Mouse (Mus musculus): ENCODE results near the gene Rp2.
"Not testable (repeated sequence)": the region's sequence is repeated elsewhere in the genome, so short reads cannot be mapped to it uniquely, and the experiment has no call there.

The Rp2 gene

DNA sequence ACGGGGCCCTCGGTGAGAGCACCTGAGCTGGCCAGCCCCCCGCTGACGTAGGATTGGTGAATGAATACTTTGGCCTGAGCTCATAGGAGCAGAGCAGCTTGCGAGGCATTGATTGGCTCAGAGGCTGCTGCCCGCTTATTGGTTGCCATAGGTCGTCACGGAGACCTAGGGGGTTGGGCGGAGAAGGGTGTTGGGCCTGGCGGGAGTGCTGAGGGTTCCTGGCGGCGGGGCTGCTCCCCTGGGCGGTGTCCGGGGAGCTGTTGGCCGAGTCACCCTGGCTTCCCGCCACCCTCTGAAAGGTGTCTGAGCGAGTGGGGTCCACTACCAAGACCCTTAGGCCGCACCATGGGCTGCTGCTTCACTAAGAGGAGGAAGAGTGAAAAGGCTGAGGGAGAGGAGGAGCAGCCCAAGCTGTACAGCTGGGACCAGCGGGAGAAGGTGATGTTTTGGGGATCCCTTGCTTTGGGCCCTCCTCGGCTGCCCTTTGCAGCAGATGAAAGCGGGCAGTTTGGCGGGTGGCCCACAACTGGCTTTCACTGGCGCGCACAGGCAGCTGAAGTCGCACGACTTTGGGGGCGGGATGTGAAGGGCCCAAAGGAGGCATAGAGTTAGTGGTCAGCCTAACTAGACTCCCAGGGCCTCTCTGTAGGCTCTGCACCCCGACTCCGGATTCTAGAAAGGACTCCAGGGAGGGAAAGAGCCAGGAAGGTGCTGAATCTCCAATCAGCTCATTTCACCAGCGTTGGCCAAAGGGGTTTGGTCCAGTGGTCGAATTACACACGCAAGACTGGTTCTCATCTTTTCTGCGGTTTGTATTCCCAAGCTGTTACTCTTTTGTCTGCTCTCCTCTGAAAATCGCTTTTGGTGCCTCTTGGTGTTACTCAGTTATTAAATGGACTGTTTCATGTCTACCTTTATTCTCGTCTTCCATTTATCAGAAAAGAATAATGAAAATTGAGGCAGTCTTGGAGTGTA is at the start of gene Rp2:
Gene Rp2 (plus strand): TSS at position 91 of the 975 bp plus-strand sequence.
- peak; percentile 70 to 79 for DNase-seq (ENCODE audit: low spot score in 2 of 2)

GRCm38 (mm10) chrX:20332756-20333155 is 31.5 kb upstream of the Rp2 start:
- DNase-seq (ENCODE audit: low spot score in 2 of 2): peak in 1 of 2 experiments; percentile 31

DNA sequence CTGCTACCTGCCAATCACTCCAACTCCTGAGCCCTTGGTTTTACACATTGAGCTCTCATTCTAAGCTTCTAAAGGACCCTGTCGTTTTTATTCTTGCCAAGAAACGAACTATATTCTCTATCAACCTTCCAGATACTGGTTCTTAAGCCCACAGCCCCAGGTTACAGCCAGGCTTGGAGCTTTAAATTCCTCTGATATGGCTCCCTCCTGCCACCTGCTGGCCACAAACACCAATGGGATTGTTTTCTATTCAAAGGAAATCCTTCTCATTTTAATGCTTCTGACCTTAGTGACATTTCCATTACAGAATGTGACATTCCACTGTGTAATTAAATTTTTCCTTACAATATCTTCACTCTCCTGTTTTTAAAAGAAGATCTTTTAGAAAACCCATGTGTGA is 28.6 kb upstream of the Rp2 start:
- DNase-seq (ENCODE audit: low spot score in 2 of 2): peak in 1 of 2 experiments; percentile 36

GRCm38 (mm10) chrX:20344980-20345379 is 19.3 kb upstream of the Rp2 start:
- no peak for DNase-seq (ENCODE audit: low spot score in 2 of 2)

- DNase-seq (ENCODE audit: low spot score in 2 of 2): no peak
These were observed 17.9 kb upstream of the Rp2 start for GRCm38 (mm10) chrX:20346355-20346754.

- not testable (repeated sequence) for DNase-seq (ENCODE audit: low spot score in 2 of 2)
These were observed 14.0 kb upstream of the Rp2 start for GRCm38 (mm10) chrX:20350241-20350640.

DNA sequence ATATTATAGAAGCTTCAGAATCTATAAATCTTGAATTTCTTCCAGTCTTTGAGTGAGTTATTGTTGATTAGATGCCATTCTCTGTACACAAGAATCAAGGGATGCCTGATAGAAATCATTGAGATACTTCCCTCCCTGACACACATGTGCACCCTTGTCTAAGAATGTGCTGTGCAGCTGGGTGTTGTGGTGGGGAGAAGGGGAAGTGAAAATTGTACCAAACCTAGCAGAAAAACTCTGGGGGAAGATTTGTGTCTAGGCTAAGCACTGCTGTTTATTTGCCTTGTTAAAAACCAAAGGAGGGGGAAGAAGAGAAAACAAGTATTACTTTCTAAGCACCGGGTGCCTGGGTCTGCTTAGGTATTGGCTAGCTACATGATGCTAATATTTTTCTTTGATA is 9.0 kb upstream of the Rp2 start:
- no peak for DNase-seq (ENCODE audit: low spot score in 2 of 2)

GRCm38 (mm10) chrX:20356309-20356708 is 8.0 kb upstream of the Rp2 start:
- DNase-seq (ENCODE audit: low spot score in 2 of 2): no peak

- DNase-seq (ENCODE audit: low spot score in 2 of 2): no peak
These were observed 1.8 kb downstream of the Rp2 start for GRCm38 (mm10) chrX:20366036-20366435.

GRCm38 (mm10) chrX:20379347-20380014 is 15.2 kb downstream of the Rp2 start:
- DNase-seq (ENCODE audit: low spot score in 2 of 2): no peak

GRCm38 (mm10) chrX:20382260-20382659 is 18.0 kb downstream of the Rp2 start:
- DNase-seq (ENCODE audit: low spot score in 2 of 2): no peak

GRCm38 (mm10) chrX:20387006-20387405 is 22.7 kb downstream of the Rp2 start:
- DNase-seq (ENCODE audit: low spot score in 2 of 2): no peak

DNA sequence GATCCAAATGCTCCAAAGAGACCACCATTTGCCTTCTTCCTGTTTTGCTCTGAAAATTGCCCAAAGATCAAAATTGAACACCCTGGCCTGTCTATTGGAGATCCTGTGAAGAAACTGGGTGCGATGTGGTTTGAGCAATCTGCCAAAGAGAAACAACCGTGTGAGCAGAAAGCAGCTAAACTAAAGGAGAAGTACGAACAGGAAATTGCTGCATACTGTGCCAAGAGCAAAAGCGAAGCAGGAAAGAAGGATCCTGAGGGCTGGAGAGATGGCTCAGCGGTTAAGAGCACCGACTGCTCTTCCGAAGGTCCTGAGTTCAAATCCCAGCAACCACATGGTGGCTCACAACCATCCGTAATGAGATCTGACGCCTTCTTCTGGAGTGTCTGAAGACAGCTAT is 27.7 kb downstream of the Rp2 start:
- not testable (repeated sequence) for DNase-seq (ENCODE audit: low spot score in 2 of 2)

DNA sequence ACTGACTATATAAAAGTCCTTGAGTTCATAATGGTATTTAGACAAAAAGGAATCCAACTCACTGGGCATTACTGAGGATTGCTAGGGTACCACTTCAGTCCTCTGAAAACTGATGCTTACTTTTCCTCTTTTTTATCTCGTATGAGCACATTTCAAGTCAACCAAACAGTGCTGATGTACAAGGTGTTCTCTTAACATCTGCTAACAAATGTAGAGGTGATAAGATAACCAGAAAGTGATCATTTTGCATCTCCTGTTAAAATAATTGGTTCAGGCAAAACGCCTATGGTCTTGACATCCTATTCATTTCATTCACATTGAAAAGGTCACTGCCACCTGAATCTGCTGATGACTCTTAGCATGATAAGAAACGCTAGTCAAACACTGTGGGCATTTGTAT is 28.7 kb downstream of the Rp2 start:
- DNase-seq (ENCODE audit: low spot score in 2 of 2): no peak

- DNase-seq (ENCODE audit: low spot score in 2 of 2): no peak
These were observed 39.8 kb downstream of the Rp2 start for GRCm38 (mm10) chrX:20404068-20404467.

- DNase-seq (ENCODE audit: low spot score in 2 of 2): no peak
These were observed 42.6 kb downstream of the Rp2 start for GRCm38 (mm10) chrX:20406909-20407308.

- no peak for DNase-seq (ENCODE audit: low spot score in 2 of 2)
These were observed 43.4 kb downstream of the Rp2 start for GRCm38 (mm10) chrX:20407676-20408075.

GRCm38 (mm10) chrX:20411382-20411781 is 47.1 kb downstream of the Rp2 start:
- no peak for DNase-seq (ENCODE audit: low spot score in 2 of 2)

GRCm38 (mm10) chrX:20412221-20412620 is 47.9 kb downstream of the Rp2 start:
- DNase-seq (ENCODE audit: low spot score in 2 of 2): no peak

- DNase-seq (ENCODE audit: low spot score in 2 of 2): peak; percentile 15 to 39
These were observed 50.8 kb downstream of the Rp2 start for GRCm38 (mm10) chrX:20414885-20415622.

GRCm38 (mm10) chrX:20418461-20418860 is 54.2 kb downstream of the Rp2 start:
- no peak for DNase-seq (ENCODE audit: low spot score in 2 of 2)

DNA sequence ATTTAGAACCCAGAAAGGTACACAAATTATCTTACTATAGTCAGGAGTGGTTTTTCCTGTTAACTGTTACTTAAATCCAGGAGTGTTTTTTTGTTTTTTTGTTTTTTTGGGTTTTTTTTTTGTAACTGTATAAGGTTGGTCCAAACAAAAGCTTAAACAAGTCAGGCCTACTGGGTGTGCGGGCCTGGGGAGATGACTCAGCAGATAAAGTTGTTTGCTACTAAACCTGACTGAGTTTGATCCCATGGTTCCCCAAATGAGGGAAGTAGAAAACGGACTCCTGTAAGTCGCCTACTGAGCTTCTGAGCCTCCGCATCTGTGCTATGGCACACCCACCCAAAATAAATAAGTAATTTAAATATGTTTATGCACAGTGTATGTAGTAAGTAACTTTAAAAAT is 55.3 kb downstream of the Rp2 start:
- no peak for DNase-seq (ENCODE audit: low spot score in 2 of 2)
